Mouse (Mus musculus) thymus, adult 2 months (tissue): ENCODE data around the gene Naip6.
"Not testable (repeated sequence)": the region's sequence is repeated elsewhere in the genome, so short reads cannot be mapped to it uniquely, and the experiment has no call there.

Experiments used
- CTCF ChIP-seq: fragments of 200-500 bp; IDR thresholded peaks from 2 replicates; pipeline ENCODE4 v1.5.1; 2012; ENCODE audit warnings: mild to moderate bottlenecking, control low read depth, low read length, moderate library complexity, borderline replicate concordance; ENCODE audit not compliant: control insufficient read depth, poor library complexity, insufficient read depth; ENCODE audit errors: extremely low read depth
- POLR2A ChIP-seq: fragments of 200-500 bp; IDR thresholded peaks from 2 replicates; pipeline ENCODE4 v1.6.1; 2012; ENCODE audit warnings: mild to moderate bottlenecking, low read length, control low read depth, moderate library complexity; ENCODE audit not compliant: control insufficient read depth, poor library complexity, insufficient read depth; ENCODE audit errors: extremely low read depth

DNA sequence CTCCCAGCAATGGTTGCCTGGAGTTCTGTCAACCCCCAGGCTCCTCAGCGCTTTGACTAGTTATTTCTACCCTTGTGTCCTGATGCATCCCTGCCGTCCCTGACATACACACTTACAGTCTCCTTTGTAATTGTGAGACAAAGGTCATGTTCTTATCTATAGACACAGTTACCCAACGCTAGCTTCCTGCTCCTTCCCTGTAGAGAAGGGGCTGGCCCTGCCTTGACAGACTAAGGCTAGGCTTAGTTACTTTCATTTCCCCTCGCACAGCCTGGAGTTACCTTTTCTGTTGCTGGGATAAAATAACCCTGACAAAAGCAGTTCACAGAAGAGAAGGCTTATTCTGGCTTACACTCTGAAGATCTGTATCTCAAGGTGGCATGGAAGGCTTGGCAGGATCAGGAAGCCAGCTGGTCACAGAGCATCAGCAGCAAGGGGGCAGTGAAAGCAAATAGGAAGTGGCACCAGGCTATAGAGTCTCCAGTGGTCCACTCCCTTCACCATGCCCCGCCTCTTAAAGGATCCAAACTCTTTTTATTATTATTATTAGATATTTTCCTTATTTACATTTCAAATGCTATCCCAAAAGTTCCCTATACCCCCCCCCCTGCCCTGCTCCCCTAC is 70.5 kb downstream of the Naip6 start:
- not testable (repeated sequence) for TF ChIP-seq POLR2A, CTCF
